Mouse (Mus musculus) G1E (cell line): Measurements from ENCODE around the gene Cand2.

Experiments
- CTCF ChIP-seq: IDR thresholded peaks from 2 replicates; pipeline ENCODE4 v1.5.1; 2012; ENCODE audit warnings: low read depth, low read length, inconsistent platforms, mixed read lengths
- GATA1 ChIP-seq: IDR thresholded peaks from 2 replicates; pipeline ENCODE4 v1.6.1; 2012; ENCODE audit warnings: borderline replicate concordance, low read length, inconsistent platforms, mixed read lengths
- TAL1 ChIP-seq: conservative IDR thresholded peaks from 2 replicates; pipeline ENCODE4 v1.6.1; 2012; ENCODE audit warnings: low read depth, low read length, inconsistent platforms, mixed read lengths

DNA sequence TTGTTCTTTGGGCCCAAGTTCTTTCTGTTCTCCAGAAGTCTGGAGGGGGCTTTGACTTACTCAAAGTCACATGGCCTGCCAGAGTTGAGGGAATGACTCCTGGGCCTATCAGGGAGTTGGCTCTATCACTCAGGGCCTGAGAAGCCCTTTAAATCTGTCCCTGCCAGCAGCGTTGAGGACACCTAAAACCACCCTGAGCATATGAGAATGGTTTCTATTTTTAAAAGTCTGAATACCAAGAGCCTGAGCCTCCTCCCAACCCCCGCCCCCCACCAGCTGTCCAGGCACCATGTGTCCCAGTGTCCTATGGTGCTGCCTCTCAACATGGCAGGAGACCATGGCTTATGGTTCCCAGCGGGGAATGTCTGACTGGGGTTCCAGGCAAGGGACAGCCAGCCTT is 1.5 kb downstream of the Cand2 start:
- TF ChIP-seq CTCF (no peak), GATA1 (no peak), TAL1 (no peak)
